Mouse (Mus musculus) ZHBTc4 (cell line): ENCODE measurements around the gene Smim5.

Experiments used
- DNase-seq: peaks from one replicate; pipeline ENCODE4 v3.0.0-alpha.2; 2011; ENCODE audit warnings: low read depth, low spot score

Gene Smim5

GRCm38 (mm10) chr11:115899486-115900266 is at the start of gene Smim5:
Gene Smim5 (plus strand): TSS chr11:115899966.
- DNase-seq = peak; percentile 90

DNA sequence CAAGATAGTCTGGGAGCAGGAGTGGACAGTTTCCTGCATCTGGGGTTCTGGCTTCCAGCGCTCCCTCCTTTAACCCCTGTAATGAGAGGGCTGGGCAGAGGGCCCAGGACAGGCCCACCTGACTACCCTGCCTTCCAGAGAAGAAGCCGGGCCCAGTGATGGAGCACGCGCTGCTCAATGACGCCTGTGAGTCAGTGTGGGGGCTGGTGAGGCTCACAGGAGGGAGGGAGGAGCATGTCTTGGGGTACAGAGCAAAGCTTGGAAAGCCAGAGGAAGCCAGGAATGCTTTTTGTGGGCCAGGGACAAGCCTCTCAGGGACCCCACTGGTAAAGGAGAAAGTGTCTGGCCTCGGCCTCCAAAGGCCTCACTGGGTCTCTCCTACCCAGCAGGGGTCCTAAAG is 45.1 kb upstream of the Smim5 start:
- no peak for DNase-seq

GRCm38 (mm10) chr11:115857146-115857545 is 42.6 kb upstream of the Smim5 start:
- peak; percentile 41 for DNase-seq

- no peak for DNase-seq
Measured at GRCm38 (mm10) chr11:115857936-115858335, 41.8 kb upstream of the Smim5 start.

- peak; percentile 51 for DNase-seq
Measured at GRCm38 (mm10) chr11:115858354-115858753, 41.4 kb upstream of the Smim5 start, which contains the start of gene Myo15b. Gene Myo15b (plus strand): TSS chr11:115858406.

GRCm38 (mm10) chr11:115859143-115859945 is 40.4 kb upstream of the Smim5 start:
- DNase-seq = peak; percentile 96

- DNase-seq = no peak
Measured at GRCm38 (mm10) chr11:115863895-115864294, 35.9 kb upstream of the Smim5 start.

DNA sequence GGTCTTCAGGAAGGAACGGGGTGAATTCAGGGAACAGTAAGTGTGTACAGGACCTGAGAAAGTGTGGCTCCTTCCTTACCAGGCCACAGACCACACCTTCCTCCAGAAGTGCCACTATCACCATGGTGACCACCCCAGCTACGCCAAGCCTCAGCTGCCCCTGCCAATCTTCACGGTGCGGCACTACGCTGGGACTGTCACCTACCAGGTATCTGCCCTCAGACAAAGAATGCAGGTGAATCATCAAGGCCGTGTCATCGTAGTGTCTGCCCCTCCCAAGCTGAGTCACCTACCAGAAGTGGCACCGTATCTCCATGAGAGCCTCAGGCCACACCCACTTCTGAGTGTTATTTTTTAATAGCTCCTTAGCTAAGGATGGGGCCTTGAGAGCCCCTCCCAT is 30.4 kb upstream of the Smim5 start:
- no peak for DNase-seq

GRCm38 (mm10) chr11:115872437-115872836 is 27.3 kb upstream of the Smim5 start:
- DNase-seq = no peak

DNA sequence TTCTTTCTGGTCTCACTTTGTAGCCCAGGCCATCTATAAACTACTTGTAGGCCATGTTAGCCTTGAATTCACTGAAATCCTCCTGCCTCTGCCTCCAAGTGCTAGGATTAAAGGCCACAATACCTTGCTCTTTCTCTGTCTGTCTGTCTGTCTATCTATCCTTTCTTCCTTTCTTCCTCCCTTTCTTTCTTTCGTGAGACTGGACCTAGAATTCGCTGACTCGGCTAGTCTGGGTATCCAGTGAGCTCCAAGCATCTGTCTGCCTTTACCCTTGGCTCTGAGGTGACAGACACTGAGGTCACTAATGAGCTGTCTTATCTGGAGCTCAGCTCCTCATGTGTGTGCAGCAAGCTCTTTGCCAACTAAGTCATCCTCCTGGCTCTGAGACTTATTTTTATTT is 23.8 kb upstream of the Smim5 start:
- DNase-seq = no peak

DNA sequence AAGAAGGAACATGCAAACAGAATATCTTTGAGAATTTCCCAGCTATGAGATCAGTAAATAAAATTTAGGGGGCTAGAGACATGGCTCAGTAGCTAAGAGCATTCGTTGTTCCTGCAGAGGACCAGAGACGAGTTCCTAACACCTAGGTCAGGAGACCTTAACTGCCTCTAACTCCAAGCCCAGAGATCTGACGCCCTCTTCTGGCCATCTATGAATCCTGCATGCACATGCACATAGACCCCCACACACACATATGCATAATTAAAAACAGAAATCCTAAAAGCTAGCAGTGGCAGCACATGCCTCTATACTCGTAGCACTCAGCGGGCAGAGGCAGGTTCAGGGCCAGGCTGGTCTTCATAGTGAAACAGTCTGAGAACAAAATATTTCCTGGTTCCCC is 23.3 kb upstream of the Smim5 start:
- peak; percentile 56 for DNase-seq

GRCm38 (mm10) chr11:115877174-115877755 is 22.5 kb upstream of the Smim5 start:
- DNase-seq = no peak

- DNase-seq = no peak
Measured at GRCm38 (mm10) chr11:115878071-115878470, 21.7 kb upstream of the Smim5 start.

GRCm38 (mm10) chr11:115881002-115881401 is 18.8 kb upstream of the Smim5 start:
- DNase-seq = peak; percentile 88

GRCm38 (mm10) chr11:115883251-115883650 is 16.5 kb upstream of the Smim5 start:
- no peak for DNase-seq

GRCm38 (mm10) chr11:115884361-115884760 is 15.4 kb upstream of the Smim5 start:
- peak; percentile 83 for DNase-seq

DNA sequence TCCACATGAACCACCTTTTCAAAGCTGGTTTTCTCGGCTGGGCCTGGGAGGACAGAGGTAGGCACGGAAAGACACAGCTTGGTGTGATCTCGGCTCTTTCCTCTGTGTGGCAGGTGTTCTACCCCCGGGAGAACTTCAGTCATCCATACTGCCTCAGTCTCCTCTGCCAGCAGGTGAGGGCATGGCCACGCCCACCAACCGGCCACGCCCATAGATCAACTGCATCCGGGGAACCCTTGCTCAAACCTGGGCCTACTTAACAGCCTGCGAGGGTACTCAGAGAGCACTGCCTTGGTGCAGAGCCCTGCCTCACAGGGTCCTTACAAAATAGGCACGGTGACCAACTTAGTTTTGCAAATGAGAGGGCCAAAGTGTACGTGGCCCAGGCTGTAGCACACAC is 14.5 kb upstream of the Smim5 start:
- DNase-seq = peak; percentile 84

- no peak for DNase-seq
Measured at GRCm38 (mm10) chr11:115886446-115886845, 13.3 kb upstream of the Smim5 start.

GRCm38 (mm10) chr11:115888020-115888419 is 11.7 kb upstream of the Smim5 start:
- DNase-seq = no peak

DNA sequence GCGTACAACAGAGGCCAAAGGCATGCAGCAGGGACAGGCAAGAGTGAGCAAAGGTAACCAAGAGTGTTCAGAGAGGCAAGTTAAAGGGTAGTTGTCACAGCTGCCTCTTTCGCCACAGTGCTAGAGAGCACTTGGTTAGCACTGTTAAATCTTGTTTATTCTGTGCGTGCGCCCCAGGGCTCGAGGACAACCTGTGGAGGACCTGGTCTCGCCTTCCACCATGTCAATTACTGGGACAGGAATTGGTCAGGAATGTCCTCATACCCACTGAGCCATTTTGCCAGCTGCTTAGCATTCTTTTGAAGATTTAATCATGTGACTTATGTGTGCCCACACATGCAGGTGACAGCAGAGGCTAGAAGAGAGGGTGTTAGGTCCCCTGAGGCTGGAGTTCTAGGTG is 10.6 kb upstream of the Smim5 start:
- no peak for DNase-seq

DNA sequence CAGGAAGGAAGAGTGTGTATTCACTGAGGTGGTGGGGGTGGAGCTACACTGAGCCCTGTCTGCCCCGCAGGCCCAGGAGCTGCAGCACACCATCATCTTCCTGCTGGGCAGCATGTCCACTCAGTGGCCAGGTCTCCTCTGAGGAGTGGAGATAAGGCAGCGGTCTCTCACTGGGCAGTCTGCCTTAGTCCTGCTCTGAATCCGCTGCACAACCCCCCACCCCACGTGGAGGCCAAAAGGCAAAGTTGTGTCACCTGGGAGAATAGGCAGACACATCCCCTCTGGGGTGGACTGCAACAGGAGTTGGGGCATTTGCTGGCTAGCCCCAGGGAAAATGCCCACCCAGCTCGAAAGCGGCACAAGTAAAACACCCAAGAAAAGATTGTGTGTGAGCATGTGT is 7.6 kb upstream of the Smim5 start:
- DNase-seq = no peak

GRCm38 (mm10) chr11:115893071-115893470 is 6.7 kb upstream of the Smim5 start:
- no peak for DNase-seq
